Mouse (Mus musculus): ENCODE results near the gene Zglp1. TPM values are rescaled to one million over a fixed set of nuclear protein-coding genes. Genes with fewer than 3 reads are reported as not detected.
A peak's percentile ranks its signal among the peaks of the same experiment; 100 is the strongest.

Gene Zglp1
- polyA plus RNA-seq, 1 experiment from 2014 or later = 1.7 TPM

DNA sequence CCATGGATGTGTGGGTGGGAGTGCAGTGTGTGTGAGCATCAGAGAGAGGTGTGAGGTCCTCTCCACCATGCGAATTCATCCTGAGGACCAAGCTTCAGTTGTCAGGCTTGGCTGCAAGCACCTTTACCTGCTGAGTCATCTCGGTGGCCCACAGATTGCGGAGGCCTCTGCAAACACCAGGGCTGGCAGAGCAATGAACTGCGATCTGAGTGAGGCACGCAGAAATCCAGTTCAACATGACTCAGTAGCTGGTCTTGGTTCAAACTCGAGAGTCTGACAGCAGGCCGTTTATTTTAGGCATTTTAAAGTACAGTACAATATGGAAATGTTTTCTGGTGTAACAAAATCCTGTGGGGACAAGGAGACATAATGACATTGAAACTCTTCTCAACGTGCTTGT lies 30.9 kb upstream of the Zglp1 start:
- H3K9me3 ChIP-seq (ENCODE audit: control insufficient read depth, low read length) = no peaks in the 10 kb centered on the region
- no peaks in the 10 kb centered on the region for H3K4me1 ChIP-seq (replicated peaks; ENCODE audit: control insufficient read depth, insufficient read depth, low read length)
- no peak overlapping the region for H3K4me2 ChIP-seq (ENCODE audit: low read length)
- no peak overlapping the region for H3K4me3 ChIP-seq (replicated peaks; ENCODE audit: low read length)
- H3K27ac ChIP-seq (ENCODE audit: low read length) = no peak overlapping the region
- H3K27me3 ChIP-seq (replicated peaks; ENCODE audit: control insufficient read depth, insufficient read depth, low read length) = no peaks in the 10 kb centered on the region
- 88% methylated on average over 8 of the region's 8 CpGs for WGBS
- no peaks in the 10 kb centered on the region for H3K36me3 ChIP-seq (ENCODE audit: control insufficient read depth, insufficient read depth)
- H3K9ac ChIP-seq (replicated peaks; ENCODE audit: low read depth, low read length) = no peak overlapping the region
- ATAC-seq = no peak

DNA sequence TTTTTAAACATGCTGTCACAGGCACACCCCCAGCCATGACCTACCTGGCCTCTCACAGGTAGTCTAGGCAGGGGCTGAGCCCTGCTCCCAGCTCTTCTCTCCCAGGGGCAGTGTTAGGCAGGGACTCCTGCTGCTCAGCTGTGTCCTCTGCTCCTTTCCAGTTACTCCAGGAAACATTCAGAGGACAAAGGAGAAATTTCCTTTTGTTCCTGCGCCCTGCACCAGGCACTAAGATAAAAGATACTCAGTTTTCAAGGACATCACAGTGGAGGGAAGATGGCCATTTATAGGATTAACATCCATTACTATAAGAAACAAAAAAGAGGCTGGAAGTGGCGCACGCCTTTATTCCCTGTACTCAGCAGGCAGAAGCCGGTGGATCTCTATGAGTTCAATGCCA lies 29.1 kb upstream of the Zglp1 start:
- Histone ChIP-seq H3K9me3 (ENCODE audit: control insufficient read depth, low read length) (no peaks in the 10 kb centered on the region), H3K27ac (ENCODE audit: low read length) (no peak overlapping the region), H3K4me1 (replicated peaks; ENCODE audit: control insufficient read depth, insufficient read depth, low read length) (peaks cover 6% of the 10 kb centered on the region), H3K9ac (replicated peaks; ENCODE audit: low read depth, low read length) (no peak overlapping the region), H3K4me3 (replicated peaks; ENCODE audit: low read length) (no peak overlapping the region), H3K4me2 (ENCODE audit: low read length) (no peak overlapping the region), H3K27me3 (replicated peaks; ENCODE audit: control insufficient read depth, insufficient read depth, low read length) (no peaks in the 10 kb centered on the region), H3K36me3 (ENCODE audit: control insufficient read depth, insufficient read depth) (no peaks in the 10 kb centered on the region)
- ATAC-seq = no peak
- 62% methylated on average over 4 of the region's 4 CpGs for WGBS

GRCm38 (mm10) chr9:21093423-21093822 lies 26.5 kb upstream of the Zglp1 start:
- no peaks in the 10 kb centered on the region for H3K9me3 ChIP-seq (ENCODE audit: control insufficient read depth, low read length)
- H3K27ac ChIP-seq (ENCODE audit: low read length) = no peak overlapping the region
- H3K36me3 ChIP-seq (ENCODE audit: control insufficient read depth, insufficient read depth) = peaks cover 10% of the 10 kb centered on the region
- H3K27me3 ChIP-seq (replicated peaks; ENCODE audit: control insufficient read depth, insufficient read depth, low read length) = no peaks in the 10 kb centered on the region
- peaks cover 20% of the 10 kb centered on the region for H3K4me1 ChIP-seq (replicated peaks; ENCODE audit: control insufficient read depth, insufficient read depth, low read length)
- 95% methylated on average over 9 of the region's 9 CpGs for WGBS
- no peak for ATAC-seq
- no peak overlapping the region for H3K4me3 ChIP-seq (replicated peaks; ENCODE audit: low read length)
- H3K4me2 ChIP-seq (ENCODE audit: low read length) = no peak overlapping the region
- no peak overlapping the region for H3K9ac ChIP-seq (replicated peaks; ENCODE audit: low read depth, low read length)

- WGBS = under 1% methylated on average over 54 of the region's 54 CpGs
- H3K4me1 ChIP-seq (replicated peaks; ENCODE audit: control insufficient read depth, insufficient read depth, low read length) = peaks cover 20% of the 10 kb centered on the region
- ATAC-seq = peak; percentile 100
- H3K36me3 ChIP-seq (ENCODE audit: control insufficient read depth, insufficient read depth) = peaks cover 21% of the 10 kb centered on the region
- H3K27me3 ChIP-seq (replicated peaks; ENCODE audit: control insufficient read depth, insufficient read depth, low read length) = no peaks in the 10 kb centered on the region
- peak within 1 kb of the TSS; percentile 81 for H3K9ac ChIP-seq (replicated peaks; ENCODE audit: low read depth, low read length)
- H3K27ac ChIP-seq (ENCODE audit: low read length) = peak within 1 kb of the TSS; percentile 87
- peak within 1 kb of the TSS; percentile 85 for H3K4me2 ChIP-seq (ENCODE audit: low read length)
- peak within 1 kb of the TSS; percentile 80 for H3K4me3 ChIP-seq (replicated peaks; ENCODE audit: low read length)
- no peaks in the 10 kb centered on the region for H3K9me3 ChIP-seq (ENCODE audit: control insufficient read depth, low read length)
These were observed 24.9 kb upstream of the Zglp1 start, which contains the start of the genes Gm38431 and Raver1 for GRCm38 (mm10) chr9:21091707-21092320. Gene Gm38431 (minus strand): TSS chr9:21091997. Gene Raver1 (minus strand): TSS chr9:21092008.

DNA sequence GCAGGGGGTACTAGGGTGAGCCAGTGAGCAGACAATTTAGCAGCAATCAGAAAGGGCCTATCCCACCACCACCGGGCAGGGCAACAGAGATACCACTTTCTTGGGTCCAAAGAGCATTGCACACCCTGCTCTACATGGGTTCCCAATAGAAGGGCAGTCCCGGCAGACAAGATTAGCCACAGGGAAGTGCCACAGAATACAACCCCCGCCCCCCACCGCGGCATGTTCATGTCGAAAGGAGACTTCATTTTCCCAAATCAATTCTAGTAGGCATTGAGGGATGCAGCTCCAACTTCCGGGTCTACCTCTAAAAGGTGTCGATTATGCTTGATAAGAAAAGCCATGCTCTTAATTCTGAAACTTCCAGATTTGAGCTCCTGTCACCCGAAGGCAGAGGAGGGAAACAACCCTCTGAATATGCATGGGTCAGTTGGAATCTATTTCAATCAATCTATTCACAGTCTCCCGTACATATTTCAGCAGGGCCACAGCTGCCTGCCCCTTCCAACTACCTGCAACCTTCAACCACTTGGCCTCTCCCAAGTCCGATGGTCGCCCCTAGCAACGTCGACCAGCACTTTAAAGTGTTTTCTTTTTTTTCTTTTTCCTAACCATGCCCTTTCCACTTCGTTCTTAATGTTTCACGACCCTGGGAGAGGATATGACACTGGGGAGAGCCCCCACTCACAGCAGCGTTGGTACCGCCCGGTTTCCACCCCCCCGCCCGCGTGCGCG lies 24.2 kb upstream of the Zglp1 start:
- Histone ChIP-seq H3K36me3 (ENCODE audit: control insufficient read depth, insufficient read depth) (peaks cover 23% of the 10 kb centered on the region), H3K9ac (replicated peaks; ENCODE audit: low read depth, low read length) (peak overlapping the region; percentile 81), H3K27ac (ENCODE audit: low read length) (peak overlapping the region; percentile 87), H3K4me2 (ENCODE audit: low read length) (peak overlapping the region; percentile 85), H3K9me3 (ENCODE audit: control insufficient read depth, low read length) (no peaks in the 10 kb centered on the region), H3K27me3 (replicated peaks; ENCODE audit: control insufficient read depth, insufficient read depth, low read length) (no peaks in the 10 kb centered on the region), H3K4me1 (replicated peaks; ENCODE audit: control insufficient read depth, insufficient read depth, low read length) (peaks cover 20% of the 10 kb centered on the region), H3K4me3 (replicated peaks; ENCODE audit: low read length) (peak overlapping the region; percentile 80)
- ATAC-seq = peak; percentile 6
- whole genome bisulfite sequencing = 3% methylated on average over 24 of the region's 24 CpGs

GRCm38 (mm10) chr9:21090537-21090936 lies 23.6 kb upstream of the Zglp1 start:
- ATAC-seq = no peak
- H3K27ac ChIP-seq (ENCODE audit: low read length) = no peak overlapping the region
- peaks cover 20% of the 10 kb centered on the region for H3K4me1 ChIP-seq (replicated peaks; ENCODE audit: control insufficient read depth, insufficient read depth, low read length)
- peak overlapping the region; percentile 85 for H3K4me2 ChIP-seq (ENCODE audit: low read length)
- H3K27me3 ChIP-seq (replicated peaks; ENCODE audit: control insufficient read depth, insufficient read depth, low read length) = no peaks in the 10 kb centered on the region
- peaks cover 28% of the 10 kb centered on the region for H3K36me3 ChIP-seq (ENCODE audit: control insufficient read depth, insufficient read depth)
- H3K9me3 ChIP-seq (ENCODE audit: control insufficient read depth, low read length) = no peaks in the 10 kb centered on the region
- WGBS = 81% methylated on average over 1 of the region's 1 CpGs
- H3K4me3 ChIP-seq (replicated peaks; ENCODE audit: low read length) = peak overlapping the region; percentile 80
- peak overlapping the region; percentile 81; the same call in 1 of the 2 replicates for H3K9ac ChIP-seq (replicated peaks; ENCODE audit: low read depth, low read length)

GRCm38 (mm10) chr9:21083324-21083723 lies 16.4 kb upstream of the Zglp1 start:
- Histone ChIP-seq H3K9ac (replicated peaks; ENCODE audit: low read depth, low read length) (no peak overlapping the region), H3K27ac (ENCODE audit: low read length) (no peak overlapping the region), H3K4me2 (ENCODE audit: low read length) (no peak overlapping the region), H3K27me3 (replicated peaks; ENCODE audit: control insufficient read depth, insufficient read depth, low read length) (no peaks in the 10 kb centered on the region), H3K4me1 (replicated peaks; ENCODE audit: control insufficient read depth, insufficient read depth, low read length) (no peaks in the 10 kb centered on the region), H3K9me3 (ENCODE audit: control insufficient read depth, low read length) (no peaks in the 10 kb centered on the region), H3K36me3 (ENCODE audit: control insufficient read depth, insufficient read depth) (peaks cover 54% of the 10 kb centered on the region), H3K4me3 (replicated peaks; ENCODE audit: low read length) (no peak overlapping the region)
- WGBS = 90% methylated on average over 3 of the region's 3 CpGs
- ATAC-seq = no peak

DNA sequence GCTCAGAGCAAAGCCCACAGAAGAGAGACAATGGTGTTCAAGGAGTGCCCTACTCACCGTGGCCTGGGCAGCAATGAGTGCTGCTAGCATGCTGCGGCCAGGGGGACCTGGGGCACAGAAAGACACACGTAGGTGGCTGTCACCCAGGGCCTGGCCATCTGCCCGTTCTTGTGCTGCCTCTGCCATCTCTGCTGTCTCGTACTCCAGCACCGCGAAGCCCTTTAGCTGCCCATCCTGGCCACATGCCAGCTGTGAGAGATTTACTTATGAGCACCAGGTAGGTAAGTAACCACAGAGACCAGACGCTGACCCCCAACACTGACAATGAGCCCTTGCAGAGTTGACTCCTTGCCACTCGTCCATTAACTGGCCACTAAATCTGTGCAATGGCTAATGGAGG lies 14.2 kb upstream of the Zglp1 start:
- H3K27ac ChIP-seq (ENCODE audit: low read length) = no peak overlapping the region
- WGBS = 88% methylated on average over 9 of the region's 9 CpGs
- no peaks in the 10 kb centered on the region for H3K9me3 ChIP-seq (ENCODE audit: control insufficient read depth, low read length)
- peaks cover 51% of the 10 kb centered on the region for H3K36me3 ChIP-seq (ENCODE audit: control insufficient read depth, insufficient read depth)
- no peak for ATAC-seq
- H3K9ac ChIP-seq (replicated peaks; ENCODE audit: low read depth, low read length) = no peak overlapping the region
- no peaks in the 10 kb centered on the region for H3K4me1 ChIP-seq (replicated peaks; ENCODE audit: control insufficient read depth, insufficient read depth, low read length)
- no peaks in the 10 kb centered on the region for H3K27me3 ChIP-seq (replicated peaks; ENCODE audit: control insufficient read depth, insufficient read depth, low read length)
- no peak overlapping the region for H3K4me2 ChIP-seq (ENCODE audit: low read length)
- H3K4me3 ChIP-seq (replicated peaks; ENCODE audit: low read length) = no peak overlapping the region

DNA sequence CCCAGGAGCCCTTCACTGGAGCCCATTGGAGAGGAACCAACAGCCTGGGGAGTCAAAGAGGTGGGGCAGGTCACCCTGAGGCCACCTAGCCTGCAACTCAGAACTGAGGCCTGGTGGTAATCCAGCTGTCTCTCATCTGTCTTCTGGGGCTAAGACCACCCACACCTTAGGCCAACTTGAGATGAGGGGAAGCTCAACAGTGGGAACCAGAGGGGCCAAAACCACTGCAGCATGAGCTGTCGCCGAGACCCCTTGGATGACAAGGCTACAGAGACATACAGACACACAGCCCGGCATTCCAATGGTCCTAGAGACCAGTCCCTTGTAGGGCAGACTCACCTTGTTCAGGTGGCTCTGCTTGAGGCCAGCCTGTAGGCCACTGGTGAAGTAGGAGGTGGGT lies 8.7 kb upstream of the Zglp1 start:
- Histone ChIP-seq H3K4me2 (ENCODE audit: low read length) (no peak overlapping the region), H3K4me3 (replicated peaks; ENCODE audit: low read length) (no peak overlapping the region)
- 96% methylated on average over 3 of the region's 3 CpGs for WGBS

More for the DNA sequence above, 8.7 kb upstream of the Zglp1 start:
- Histone ChIP-seq H3K9ac (replicated peaks; ENCODE audit: low read depth, low read length) (no peak overlapping the region), H3K36me3 (ENCODE audit: control insufficient read depth, insufficient read depth) (peaks cover 31% of the 10 kb centered on the region), H3K27me3 (replicated peaks; ENCODE audit: control insufficient read depth, insufficient read depth, low read length) (no peaks in the 10 kb centered on the region), H3K27ac (ENCODE audit: low read length) (no peak overlapping the region), H3K4me1 (replicated peaks; ENCODE audit: control insufficient read depth, insufficient read depth, low read length) (peaks cover 15% of the 10 kb centered on the region), H3K9me3 (ENCODE audit: control insufficient read depth, low read length) (no peaks in the 10 kb centered on the region)
- ATAC-seq = no peak
